Mouse (Mus musculus) mouse embryonic stem cell (cell line): ENCODE results near the gene Gm38431.

Experiments used
- in situ Hi-C, 2 experiments: fragments of 300-500 bp; cut with MboI; formaldehyde crosslinking; loops; 1 replicate in 1 of 2; 3 replicates in 1 of 2; pipeline ENCODE4 v1.14.3; 2019 to 2020; ENCODE audit warnings: low sequenced_read_pairs in 2 of 2, low pct_unique_long_range_greater_than_20kb in 1 of 2, mixed read lengths in 1 of 2; ENCODE audit not compliant: unreplicated experiment in 1 of 2

Gm38431 gene

DNA sequence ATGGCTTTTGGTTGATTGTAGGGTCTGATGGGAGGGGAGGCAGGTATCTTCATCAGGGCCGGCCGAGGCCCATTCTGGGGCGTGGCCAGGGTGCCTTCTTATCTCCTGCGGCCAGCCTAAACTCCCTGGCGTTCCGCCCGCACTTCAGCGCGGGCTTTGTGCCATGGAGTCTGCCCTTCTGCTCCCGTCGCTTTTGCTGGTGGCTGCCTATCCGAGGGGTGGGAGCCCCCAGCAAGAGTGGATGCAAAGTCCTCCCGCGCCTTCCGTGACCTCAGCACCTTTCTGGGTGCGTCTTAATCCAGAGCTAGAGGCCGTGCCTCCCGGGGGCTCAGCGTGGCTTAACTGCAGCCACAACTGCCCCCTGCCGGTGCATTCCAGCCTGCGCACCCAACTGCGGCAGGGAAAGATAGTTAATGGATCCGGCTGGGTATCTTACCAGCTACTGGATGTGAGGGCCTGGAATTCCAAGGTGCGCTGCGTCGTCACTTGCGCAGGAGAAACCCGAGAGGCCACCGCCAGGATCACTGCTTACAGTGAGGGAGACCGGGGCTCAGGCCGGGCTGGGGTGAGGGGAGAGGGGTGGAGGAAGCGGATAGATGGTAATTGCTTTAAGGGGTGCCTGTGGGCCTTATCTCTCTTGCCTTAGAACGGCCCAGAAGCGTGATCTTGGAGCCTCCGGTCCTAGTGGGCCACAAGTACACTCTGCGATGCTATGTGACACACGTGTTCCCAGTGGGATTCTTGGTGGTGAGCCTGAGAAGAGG is 62.3 kb downstream of the Gm38431 start, which contains the start of gene Icam4:
Gene Icam4 (plus strand): TSS at position 83 of the 764 bp plus-strand sequence.
- in situ Hi-C loops, result no loop called here

DNA sequence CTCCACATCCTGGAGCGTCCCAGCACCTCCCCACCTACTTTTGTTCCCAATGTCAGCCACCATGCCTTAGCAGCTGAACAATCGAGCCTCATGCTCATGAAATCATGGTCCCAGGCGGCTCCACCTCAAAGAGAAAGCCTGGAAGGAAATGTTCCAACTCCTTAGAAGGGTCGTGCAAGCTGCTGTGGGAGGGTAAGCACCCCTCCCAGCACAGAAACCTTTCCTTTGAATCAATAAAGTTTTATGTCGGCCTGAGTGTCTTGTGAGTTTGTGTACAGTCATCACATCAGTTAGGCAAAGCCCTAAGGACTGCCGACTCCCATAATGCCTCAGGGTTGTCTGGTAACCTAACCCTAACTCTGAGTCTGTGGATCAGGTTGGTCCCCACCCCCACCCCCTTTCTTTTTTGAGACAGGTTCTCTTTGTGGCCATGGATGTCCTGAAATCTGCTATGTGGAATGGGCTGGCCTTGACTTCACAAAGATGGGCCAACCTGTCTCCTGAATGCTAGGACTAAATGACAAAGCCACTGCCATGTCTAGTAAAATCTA is 63.2 kb downstream of the Gm38431 start:
- in situ Hi-C loops, result no loop called here

DNA sequence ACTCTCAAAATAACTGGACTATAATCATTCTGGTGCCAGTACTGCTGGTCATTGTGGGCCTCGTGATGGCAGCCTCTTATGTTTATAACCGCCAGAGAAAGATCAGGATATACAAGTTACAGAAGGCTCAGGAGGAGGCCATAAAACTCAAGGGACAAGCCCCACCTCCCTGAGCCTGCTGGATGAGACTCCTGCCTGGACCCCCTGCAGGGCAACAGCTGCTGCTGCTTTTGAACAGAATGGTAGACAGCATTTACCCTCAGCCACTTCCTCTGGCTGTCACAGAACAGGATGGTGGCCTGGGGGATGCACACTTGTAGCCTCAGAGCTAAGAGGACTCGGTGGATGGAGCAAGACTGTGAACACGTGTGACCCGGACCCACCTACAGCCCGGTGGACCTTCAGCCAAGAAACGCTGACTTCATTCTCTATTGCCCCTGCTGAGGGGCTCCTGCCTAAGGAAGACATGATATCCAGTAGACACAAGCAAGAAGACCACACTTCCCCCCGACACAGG is 64.0 kb downstream of the Gm38431 start:
- in situ Hi-C loops, result no loop called here

- in situ Hi-C loops, result no loop called here
Measured at GRCm38 (mm10) chr9:21026849-21027248, 64.9 kb downstream of the Gm38431 start.

- in situ Hi-C loops, result no loop called here
Measured at GRCm38 (mm10) chr9:21025258-21025810, 66.5 kb downstream of the Gm38431 start.

DNA sequence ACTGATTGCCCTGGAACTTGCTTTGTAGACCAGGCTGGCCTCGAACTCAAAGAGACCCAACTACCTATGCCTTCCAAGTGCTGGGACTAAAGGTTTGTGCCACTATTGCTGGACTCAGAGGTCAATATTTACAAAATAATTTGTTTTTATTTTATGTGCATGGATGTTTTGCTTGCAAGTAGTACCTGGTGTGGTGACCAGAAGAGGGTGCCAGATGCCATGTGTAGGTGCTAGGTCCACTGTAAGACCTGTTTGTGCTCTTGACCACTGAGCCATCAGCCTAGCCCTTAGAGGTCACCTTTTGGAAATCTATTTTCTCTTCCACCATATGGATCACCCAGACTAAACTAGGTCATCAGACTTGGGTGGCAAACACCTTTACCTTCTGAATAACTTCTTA is 69.1 kb downstream of the Gm38431 start:
- in situ Hi-C loops, result no loop called here

DNA sequence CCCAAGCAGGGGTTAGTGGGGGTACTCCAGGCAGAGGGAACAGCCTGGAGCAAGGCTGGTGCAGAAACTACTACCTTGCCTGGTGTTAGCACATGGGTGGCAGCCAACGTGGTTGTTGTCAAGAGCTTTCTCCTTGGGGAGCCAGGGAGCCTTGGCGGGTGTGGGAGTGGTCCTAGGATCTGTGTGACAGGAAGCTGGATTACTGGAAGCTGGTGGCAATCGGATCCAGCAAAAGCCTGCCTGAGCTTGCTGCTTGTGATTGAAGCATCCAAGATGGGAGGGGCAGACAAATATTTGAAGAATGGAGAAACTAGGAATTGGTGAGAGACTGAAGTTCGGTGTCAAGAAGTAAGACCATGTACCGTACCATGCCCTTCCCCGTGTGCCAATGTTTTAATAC is 69.5 kb downstream of the Gm38431 start:
- in situ Hi-C loops, result no loop called here

GRCm38 (mm10) chr9:21021363-21021762 is 70.4 kb downstream of the Gm38431 start:
- in situ Hi-C loops, result no loop called here

DNA sequence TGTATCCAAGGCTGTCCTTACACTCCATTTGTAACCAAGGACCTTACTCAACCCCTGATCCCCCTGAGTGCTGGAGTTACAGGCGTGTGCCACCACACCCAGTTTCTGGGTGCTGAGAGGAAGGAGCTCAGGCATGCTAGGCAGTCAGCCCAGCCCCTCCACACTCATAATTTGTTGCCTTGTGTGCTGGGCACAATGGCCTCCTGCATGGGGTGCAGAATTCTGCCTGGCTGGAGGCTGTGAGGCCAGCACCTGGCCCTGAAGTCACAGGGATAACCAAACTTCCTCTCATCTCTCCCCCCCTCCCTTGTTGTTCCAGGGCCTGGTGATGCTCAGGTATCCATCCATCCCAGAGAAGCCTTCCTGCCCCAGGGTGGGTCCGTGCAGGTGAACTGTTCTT is 73.2 kb downstream of the Gm38431 start:
- in situ Hi-C loops, result no loop called here
